Mouse (Mus musculus) lung, postnatal 36 days (tissue): ENCODE data around the gene Reck.

Source experiments
- DNase-seq: peaks from one replicate; pipeline ENCODE4 v3.0.0; 2022; ENCODE audit warnings: mixed read lengths

The Reck gene

DNA sequence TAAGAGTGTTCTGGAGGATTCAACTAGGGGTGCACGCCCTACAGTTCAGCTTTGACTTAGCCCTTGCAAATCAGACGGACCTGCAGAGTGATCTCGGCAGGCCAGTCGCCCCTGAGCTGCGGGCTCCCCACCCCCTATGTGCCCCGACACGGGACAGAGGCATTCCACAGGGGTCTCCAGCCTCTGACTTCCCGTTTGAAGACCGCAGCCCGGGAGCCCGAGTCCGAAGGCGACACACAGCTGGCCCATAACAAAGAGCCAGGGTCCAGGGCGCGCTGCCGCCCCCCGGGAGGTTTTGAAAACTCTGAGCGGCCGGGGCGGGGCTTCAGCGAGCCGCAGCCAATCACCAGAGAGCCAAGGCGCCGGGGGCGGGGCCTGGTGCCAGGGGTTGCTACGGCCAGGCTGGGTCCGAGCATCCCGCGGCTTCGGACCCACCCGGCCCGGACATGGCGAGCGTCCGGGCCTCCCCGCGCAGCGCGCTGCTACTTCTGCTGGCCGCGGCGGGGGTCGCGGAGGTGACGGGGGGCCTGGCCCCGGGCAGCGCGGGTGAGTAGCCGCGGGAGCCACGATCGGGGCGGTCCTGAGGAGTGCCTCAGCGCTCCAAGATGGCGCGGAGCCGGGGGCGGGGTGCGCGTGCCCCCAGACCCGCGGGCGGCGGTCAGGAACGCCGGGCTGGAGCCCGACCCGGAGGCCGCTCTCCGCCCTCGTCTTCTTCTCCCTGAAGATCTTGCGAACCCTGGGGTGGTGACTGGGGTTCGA lies at the start of gene Reck:
Gene Reck (plus strand): TSS at position 371 of the 759 bp plus-strand sequence.
- peak; percentile 91 for DNase-seq

DNA sequence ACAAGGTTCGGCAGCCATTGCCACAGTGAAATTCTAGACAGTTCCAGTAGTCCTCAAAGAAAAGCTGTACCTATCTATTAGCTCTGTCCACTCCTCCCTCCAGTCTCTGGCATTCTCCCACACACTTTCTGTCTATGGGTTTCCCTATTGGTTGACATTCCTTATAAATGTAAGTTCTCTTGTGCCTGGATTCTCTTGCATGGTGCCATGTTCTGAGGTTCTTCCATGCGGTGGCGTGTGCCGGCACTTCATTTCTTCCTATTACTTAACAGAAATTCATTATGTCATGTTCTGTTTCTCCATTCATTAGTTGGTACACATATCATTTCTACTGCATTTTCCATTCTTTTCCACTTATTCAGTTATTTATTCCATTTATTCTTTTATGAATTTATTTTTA lies 46.5 kb upstream of the Reck start:
- DNase-seq, result no peak

- DNase-seq, result no peak
Observed at GRCm38 (mm10) chr4:43832031-43832430, 43.3 kb upstream of the Reck start.

DNA sequence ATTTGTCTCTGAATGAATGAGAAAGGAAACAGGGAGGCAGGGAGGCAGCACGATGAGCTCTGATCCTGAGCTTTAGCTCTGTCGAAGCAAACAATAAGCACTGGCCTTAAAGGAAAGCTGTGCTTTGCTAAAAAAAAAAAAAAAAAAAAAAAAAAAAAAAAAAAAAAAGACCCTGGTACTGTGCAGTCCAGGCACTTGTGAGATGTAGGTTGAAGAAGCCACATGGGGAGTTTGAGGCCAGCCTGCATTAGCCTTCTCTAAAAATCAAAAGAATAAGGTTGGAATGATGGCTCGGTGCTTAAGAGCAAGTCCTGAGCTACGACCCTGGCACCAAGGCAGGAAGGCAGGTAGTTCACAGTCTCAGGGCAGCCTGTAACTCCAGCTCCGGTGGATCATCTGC lies 41.6 kb upstream of the Reck start:
- no peak for DNase-seq

GRCm38 (mm10) chr4:43834749-43835148 lies 40.6 kb upstream of the Reck start:
- DNase-seq, result no peak

- DNase-seq, result no peak
Observed at GRCm38 (mm10) chr4:43838326-43838725, 37.0 kb upstream of the Reck start.

DNA sequence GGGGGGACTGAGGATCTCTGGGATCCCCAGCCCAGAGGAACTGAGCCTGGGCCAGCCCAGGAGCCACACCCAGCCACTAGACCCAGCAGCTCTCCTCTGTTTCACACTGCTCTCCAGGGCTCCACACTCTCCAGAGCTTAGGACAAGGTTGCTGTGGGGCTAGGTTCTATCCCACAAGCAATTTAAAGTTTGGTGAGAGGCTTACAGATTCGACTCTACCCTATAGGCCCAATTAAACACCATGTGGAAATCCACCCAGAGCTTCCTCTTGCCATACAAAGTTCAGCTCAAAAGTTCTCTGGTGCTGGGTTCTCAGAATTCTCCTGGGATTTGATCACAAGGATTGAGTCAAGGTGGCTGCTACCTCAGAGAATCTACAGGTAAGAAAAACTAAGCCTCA lies 35.2 kb upstream of the Reck start, which contains the start of gene Olfr157:
Gene Olfr157 (minus strand): TSS at position 101 of the 400 bp plus-strand sequence.
- DNase-seq, result no peak

DNA sequence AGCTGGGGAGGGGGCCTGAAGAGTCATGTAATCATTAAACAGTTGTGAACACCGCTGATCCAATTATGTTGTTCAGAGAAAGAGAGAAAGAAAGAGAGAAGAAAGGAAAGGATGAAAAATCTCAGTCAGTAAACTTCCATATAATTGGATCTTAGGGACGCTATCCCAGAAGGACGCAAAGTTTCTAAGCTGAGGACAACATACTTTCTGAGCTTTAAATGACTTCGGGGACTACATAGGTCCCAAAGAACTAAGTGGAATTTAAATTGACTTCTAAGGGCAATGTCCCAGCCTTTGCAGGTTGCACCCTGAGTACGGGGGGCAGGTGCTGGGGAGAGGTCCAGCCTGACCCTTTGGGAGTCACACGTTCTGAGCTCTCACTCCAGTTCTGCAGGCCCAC lies 24.1 kb upstream of the Reck start, which contains the start of gene Olfr155:
Gene Olfr155 (plus strand): TSS at position 301 of the 400 bp plus-strand sequence.
- DNase-seq, result no peak

DNA sequence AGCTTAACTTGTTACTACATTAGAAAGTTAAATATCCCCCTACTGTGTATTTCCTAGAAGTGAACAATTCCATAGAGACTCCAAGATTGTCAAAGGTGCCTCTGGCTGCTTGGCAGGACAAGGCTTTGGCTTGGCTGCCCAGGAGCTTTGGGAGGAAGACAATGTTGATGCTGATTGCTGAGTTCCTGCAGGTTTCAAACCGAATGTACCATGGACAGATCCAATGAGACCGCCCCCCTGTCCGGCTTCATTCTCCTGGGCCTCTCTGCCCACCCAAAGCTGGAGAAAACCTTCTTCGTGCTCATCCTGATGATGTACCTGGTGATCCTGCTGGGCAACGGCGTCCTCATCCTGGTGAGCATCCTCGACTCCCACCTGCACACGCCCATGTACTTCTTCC lies 21.2 kb upstream of the Reck start:
- DNase-seq, result no peak

DNA sequence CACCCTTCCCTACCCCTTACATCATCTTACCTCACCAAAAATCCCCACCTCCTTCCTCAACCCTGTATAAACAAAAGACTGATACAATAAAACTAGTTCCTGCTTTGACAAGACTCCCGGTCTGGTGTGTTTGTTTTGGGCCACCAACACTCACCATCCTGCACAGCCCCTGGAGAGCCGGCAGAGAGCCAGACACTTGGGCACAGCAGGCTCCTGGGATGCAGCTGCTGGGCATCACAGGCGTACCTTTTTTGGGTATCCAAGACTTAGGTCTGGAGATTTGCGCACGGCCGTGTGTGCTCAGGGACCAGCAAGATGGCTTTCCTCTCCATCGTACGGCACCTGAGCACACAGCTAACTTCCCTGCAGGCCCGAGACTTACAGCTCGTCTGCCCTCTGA lies 15.4 kb upstream of the Reck start:
- no peak for DNase-seq

DNA sequence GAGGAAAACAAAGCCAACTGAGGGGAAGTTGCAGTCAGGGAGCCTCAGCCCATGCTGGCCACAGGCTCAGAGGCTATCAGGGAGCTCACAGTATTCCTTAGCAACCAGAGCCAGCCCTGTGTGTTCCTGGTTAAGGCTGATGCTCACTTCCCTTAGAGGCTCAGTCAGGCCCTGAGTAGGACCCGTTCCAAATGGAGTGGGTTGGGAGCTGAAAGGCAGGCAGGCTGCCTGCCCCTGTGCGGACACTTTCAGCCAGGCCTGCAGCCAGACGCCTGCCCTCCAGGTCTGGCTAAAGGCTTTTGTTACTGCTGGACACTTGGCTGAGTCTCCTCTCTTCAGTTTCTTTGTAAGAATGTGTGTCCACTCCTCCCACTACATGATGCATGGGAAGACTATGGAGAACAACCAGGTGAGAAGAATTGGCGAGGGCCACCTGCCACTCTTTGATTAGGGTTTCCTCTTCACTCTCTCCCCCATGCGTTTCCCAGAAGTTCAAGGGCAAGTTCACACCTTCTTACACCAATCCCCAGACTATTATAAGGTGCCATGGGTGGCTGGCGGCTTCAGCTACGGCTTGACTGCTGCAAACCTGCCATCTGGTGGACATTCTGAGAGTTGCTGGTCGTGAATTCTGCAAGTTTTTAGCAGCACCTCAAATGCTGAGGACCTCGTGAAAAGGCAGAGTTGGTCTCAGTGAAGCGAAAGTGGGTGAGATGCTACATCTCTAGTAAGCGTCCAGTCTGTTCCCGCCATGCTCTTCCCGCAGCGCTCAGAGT lies 14.4 kb upstream of the Reck start:
- peak; percentile 84 for DNase-seq

- DNase-seq, result no peak
Observed at GRCm38 (mm10) chr4:43863298-43863697, 12.0 kb upstream of the Reck start.

GRCm38 (mm10) chr4:43869821-43870220 lies 5.5 kb upstream of the Reck start:
- peak; percentile 52 for DNase-seq

DNA sequence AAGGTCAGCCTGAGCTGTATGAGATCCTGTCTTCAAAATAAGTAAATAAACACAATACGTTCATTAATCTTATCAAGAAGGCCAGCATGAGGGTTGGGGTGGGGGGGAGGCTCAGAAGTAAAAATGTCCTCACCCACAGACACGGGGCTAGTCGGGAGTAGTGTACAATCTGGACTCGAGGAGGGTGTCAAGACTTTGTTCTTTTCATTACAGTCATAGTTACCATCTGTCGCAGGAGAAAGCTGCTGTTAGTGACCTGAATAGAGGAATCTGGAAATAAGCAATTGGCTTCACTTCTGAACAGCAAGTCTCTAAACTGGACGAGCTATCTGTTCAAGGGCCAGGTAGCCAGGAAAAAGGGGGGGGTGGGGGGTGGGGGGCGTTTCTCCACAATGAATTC lies 829 bp upstream of the Reck start:
- no peak for DNase-seq

DNA sequence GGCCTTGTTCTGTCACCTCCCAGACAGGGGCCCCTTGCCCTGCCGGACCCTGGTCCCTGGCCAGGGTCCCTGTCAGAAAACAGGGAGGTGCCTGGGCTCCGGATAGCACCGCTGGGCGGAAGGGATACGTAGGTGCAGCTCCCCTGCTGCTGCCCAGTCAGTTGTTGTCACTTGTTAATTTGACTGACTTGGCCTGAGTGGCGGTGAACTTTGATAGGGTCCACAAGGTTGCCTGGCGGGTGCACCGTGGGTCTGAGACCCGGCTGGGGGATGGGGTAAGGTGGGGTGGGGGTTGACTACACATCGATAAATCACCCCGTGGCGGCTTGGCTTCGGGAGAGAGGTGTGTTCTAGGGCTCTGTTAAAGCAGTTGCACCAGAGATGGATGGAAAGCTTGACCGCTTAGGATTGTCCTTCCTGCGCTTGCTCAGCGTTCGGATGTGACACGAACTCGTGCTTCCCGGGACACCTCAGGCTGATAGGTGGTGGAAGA lies 635 bp downstream of the Reck start:
- DNase-seq, result peak; percentile 19

GRCm38 (mm10) chr4:43877230-43877629 lies 1.9 kb downstream of the Reck start:
- no peak for DNase-seq

DNA sequence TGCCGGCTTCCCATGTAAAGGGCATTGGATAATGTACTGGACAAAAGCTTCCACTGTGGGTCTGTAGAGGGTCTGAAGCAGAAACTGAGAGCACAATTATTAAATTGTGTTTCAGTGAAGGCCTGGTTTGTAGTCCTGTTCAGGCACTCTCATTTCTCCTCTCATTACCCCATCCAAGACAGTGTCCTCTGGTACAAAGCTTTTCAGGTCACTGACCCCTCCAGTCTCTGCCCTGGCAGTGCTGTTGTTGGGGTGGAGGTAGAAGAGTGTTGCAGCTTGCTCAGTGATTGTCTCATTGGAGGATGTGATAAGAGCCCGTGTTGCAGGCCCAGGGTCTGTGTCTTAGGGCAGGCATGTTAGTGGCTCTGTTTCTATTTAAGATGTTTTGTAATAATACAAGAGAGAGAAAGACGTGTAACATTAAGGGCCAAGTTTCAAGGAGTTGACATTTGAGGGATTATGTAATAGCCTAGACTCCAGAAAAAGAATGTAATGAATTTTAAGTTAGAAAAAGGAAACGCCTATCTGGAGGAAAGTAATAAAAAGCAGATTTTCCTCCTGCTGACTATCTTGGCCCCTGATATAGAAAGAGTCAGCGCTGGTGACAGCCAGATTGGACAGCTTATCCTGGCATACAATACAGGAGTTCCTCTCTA lies 2.9 kb downstream of the Reck start:
- peak; percentile 55 for DNase-seq

DNA sequence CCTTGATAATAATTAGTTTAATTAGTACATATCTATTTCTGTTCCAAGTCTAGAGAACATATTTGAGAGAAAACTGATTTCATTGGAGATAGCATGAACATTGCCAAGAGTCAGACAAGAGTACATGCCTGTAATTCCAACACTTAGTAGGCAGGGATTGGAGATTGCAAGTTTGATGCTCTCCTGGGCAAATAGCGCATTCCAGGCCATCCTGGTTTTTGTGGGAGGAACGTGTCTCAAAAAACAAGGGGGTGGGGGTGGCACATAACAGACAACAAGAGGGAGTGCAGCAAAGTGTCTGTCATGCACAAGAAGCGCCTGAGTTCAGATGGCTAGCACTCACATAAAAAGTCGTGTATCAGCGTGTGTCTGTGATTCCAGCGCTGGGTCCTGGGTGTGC lies 4.2 kb downstream of the Reck start:
- no peak for DNase-seq

DNA sequence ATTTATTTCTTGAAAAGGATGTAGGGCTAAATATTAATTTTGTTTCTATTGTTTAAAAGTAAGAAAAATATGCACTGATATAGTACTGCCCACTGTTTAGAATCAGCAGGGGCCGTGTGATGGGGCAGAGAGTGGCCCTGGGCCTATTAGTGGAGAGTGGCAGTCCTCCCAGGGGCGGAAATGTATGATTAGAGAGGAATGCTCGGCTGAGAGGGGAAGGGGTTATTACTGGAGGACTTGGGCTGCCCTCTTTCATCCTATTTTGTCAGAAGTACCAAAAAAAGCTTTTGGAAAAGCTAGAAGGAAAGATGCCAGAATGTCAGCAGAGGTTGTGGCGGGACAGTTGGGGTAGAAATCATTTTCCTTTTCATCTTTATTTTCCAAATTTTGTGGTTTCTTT lies 8.9 kb downstream of the Reck start:
- DNase-seq, result no peak

DNA sequence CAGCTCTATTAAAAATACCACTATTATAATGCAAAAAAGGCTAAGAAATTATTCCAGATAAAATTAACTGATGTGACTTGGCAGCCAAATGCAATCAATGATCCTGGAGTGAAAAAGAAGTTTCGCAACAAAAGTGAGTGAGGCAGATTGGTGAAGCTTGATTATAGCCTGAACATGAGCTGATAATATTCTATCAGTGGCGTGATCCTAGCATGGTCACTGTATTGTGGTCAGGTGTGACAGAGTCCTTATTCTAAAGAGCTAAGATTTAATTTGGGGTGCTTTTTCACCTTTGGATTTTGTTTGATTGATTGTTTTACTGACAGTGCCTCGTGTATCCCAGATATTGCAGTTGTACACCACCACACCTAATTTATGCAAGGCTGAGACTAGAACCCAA lies 15.9 kb downstream of the Reck start:
- no peak for DNase-seq

GRCm38 (mm10) chr4:43897209-43897608 lies 21.9 kb downstream of the Reck start:
- DNase-seq, result no peak

DNA sequence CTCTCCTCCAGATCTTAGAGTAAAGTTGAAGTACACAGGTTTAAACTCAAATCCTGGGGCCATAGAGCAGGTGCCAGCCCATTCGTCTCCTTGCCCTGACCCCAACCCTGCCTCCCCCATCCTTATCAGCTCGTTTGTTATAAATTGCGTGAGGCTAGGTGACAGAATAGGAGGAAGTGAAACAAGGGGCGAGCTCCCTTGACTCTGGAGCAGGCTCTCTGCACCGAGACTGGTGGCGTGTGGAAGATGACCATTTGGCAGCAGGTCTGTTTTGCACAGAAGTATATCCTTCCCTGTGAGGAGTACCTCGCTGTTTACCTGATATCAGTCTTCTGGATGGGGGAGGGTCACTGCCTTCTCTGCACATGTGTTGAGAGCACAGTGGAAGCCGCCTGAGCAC lies 23.9 kb downstream of the Reck start:
- DNase-seq, result no peak

DNA sequence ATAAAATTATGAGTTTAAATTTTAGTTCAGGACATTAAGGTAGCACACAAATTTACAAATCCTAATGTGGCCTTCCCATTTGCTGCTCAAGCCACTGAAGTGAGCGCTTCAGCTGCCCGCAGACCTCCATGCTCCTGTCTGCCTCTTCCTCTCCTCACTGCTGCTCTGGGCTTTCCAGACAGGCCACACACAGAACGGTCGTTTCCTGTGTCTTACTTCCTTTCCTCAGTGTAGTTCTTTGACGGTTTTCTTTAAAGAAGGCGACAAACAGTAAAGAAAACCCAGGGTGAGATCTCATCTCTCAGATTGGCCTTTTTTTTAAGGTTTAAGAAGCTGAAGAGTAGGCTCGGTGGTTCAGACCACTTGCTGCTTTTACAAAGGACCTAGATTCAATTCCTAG lies 28.4 kb downstream of the Reck start:
- no peak for DNase-seq

DNA sequence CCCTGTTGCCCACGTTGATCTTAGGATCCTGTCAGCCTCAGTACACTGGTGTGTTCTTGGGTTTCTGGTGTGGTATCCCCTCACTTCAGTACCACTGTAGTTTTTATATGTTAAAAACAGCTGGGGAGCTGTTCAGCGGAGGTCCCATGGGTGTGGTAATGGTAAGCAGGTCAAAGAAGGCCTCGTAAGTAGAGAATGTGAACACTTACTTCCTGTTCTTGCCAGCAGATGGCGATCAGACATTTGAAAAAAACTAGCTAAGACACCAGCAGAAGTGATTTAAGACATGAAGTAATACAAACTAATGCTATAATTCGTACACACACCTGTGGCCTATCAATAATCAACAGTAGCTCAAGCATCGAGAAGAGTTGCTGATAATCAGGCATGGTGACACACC lies 31.1 kb downstream of the Reck start:
- DNase-seq, result peak; percentile 87
